Mouse (Mus musculus) cortical plate, adult 2 months (tissue): ENCODE results near the gene 2610528J11Rik. TPM values are rescaled to one million over a fixed set of nuclear protein-coding genes. Genes with fewer than 3 reads are reported as not detected.
"Not testable (repeated sequence)": the region's sequence is repeated elsewhere in the genome, so short reads cannot be mapped to it uniquely, and the experiment has no call there.

ENCODE experiments used
- H3K27ac ChIP-seq: fragments of 200-500 bp; 2 replicates; pipeline ENCODE4 v1.5.1; 2012; ENCODE audit warnings: low read length, control low read depth, inconsistent platforms; ENCODE audit not compliant: insufficient read depth
- H3K4me1 ChIP-seq: fragments of 200-500 bp; 2 replicates; pipeline ENCODE4 v1.6.1; 2011; ENCODE audit warnings: low read length; ENCODE audit not compliant: control insufficient read depth, insufficient read depth
- H3K4me3 ChIP-seq: fragments of 200-500 bp; 2 replicates; pipeline ENCODE4 v1.5.1; 2011; ENCODE audit warnings: mild to moderate bottlenecking, low read length, control low read depth; ENCODE audit not compliant: insufficient read depth
- CTCF ChIP-seq: fragments of 200-500 bp; IDR thresholded peaks from 2 replicates; pipeline ENCODE4 v1.5.1; 2011; ENCODE audit warnings: mild to moderate bottlenecking, control low read depth, low read length; ENCODE audit not compliant: insufficient read depth; ENCODE audit errors: extremely low read depth
- POLR2A ChIP-seq: fragments of 200-500 bp; IDR thresholded peaks from 2 replicates; pipeline ENCODE4 v1.6.1; 2011; ENCODE audit warnings: mild to moderate bottlenecking, low read length, control low read depth; ENCODE audit not compliant: insufficient read depth; ENCODE audit errors: extremely low read depth
- polyA plus RNA-seq: library from polyadenylated mRNA; depleted of rRNA; stranded (reverse); fragments of >200 nt; gene quantifications from 2 replicates; pipeline ENCODE4 v1.2.3, GENCODE M21; 2012; rRNA removed

The 2610528J11Rik gene
- 0.19 TPM in 1 of 2 replicates, not detected in the other for polyA plus RNA-seq

DNA sequence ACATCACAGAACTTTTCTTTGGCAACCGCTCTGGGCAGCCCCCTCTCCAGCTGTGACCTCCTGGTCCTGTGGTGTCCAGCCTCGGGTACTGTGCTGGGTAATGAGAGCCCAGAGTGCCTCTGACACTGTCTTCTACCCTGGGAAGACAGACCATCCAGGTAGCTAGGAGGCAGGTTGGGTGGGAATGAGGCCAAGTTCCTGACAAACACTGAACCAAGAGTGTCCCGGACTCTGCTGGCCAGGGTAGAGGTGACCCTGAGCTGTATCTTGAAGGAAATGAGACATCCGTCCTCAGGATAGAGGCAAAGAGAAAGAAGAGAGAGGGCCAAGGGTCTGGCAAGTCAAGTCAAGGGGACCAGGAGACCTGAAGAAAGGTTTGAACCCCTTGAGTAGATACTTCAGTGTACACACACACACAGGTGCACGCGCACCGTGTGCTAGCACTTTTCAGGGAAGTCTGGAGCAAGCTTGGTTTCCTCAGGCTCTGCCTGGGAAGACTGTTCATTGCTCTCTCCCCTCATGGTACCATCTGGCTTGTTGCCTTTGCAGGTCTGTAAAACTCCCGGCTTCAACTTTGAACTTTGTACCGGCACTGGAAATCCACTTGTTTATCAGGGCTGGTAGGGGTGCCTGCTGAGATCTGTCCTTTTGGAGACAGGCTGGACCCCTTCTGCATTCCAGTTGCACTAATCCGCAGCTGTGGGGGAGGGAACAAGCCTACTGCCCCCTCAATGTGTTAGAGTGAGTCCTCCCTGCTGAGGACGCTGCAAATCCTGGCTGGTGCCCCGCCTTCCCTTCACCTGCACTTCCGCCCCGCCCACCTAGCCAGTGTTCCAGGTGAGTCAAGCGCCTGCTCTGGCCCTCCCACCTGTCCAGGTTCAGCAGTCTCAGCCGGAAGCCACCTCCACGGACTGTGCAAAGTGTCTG, at the start of gene 2610528J11Rik:
TSS of gene 2610528J11Rik (plus strand) at position 592 of the 927 bp plus-strand sequence.
- no peak within 1 kb of the TSS for H3K4me3 ChIP-seq
- H3K4me1 ChIP-seq: no peaks in the 10 kb centered on the region
- no peak within 1 kb of the TSS for H3K27ac ChIP-seq
- TF ChIP-seq POLR2A (no peak), CTCF (no peak)

DNA sequence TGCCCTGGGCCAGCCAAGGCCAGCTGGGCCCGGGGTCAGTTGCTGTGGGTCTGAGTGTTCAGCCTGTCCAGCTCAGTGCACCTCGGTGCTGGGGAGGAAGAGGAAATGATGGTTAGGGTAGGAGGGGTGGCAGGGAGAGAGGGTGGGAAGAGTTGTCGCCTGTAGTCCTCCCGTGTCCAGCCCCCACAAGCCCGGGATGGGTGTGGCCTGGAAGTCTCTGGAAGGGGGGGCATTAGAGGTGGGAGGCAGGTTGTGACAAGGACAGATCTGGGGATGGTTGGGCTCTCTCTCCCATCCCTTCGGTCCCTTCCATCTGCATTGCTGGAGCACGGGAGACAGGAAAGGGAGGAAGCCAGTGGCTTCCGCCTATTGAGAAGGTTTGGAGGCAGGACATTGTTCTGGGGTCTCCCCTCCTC, 37.1 kb upstream of the 2610528J11Rik start, which contains the start of gene Tie1:
TSS of gene Tie1 (minus strand) at position 345 of the 416 bp plus-strand sequence.
- H3K4me3 ChIP-seq: no peak within 1 kb of the TSS
- no peaks in the 10 kb centered on the region for H3K4me1 ChIP-seq
- no peak for TF ChIP-seq CTCF
- no peak for TF ChIP-seq POLR2A
- H3K27ac ChIP-seq: no peak within 1 kb of the TSS

- TF ChIP-seq POLR2A (no peak), CTCF (no peak)
- Histone ChIP-seq H3K27ac (no peak overlapping the region), H3K4me3 (no peak overlapping the region), H3K4me1 (no peaks in the 10 kb centered on the region)
These were observed 36.3 kb upstream of the 2610528J11Rik start for GRCm38 (mm10) chr4:118490461-118490860.

GRCm38 (mm10) chr4:118500171-118500724, 26.6 kb upstream of the 2610528J11Rik start:
- Histone ChIP-seq H3K4me3 (no peak overlapping the region), H3K27ac (peak overlapping the region; percentile 19; the same call in 1 of the 2 replicates), H3K4me1 (peaks cover 2% of the 10 kb centered on the region)
- TF ChIP-seq CTCF (no peak), POLR2A (no peak)

- peaks cover 2% of the 10 kb centered on the region for H3K4me1 ChIP-seq
- TF ChIP-seq POLR2A (no peak), CTCF (no peak)
- H3K27ac ChIP-seq: no peak overlapping the region
- no peak overlapping the region for H3K4me3 ChIP-seq
These were observed 26.0 kb upstream of the 2610528J11Rik start for GRCm38 (mm10) chr4:118500792-118501191.

DNA sequence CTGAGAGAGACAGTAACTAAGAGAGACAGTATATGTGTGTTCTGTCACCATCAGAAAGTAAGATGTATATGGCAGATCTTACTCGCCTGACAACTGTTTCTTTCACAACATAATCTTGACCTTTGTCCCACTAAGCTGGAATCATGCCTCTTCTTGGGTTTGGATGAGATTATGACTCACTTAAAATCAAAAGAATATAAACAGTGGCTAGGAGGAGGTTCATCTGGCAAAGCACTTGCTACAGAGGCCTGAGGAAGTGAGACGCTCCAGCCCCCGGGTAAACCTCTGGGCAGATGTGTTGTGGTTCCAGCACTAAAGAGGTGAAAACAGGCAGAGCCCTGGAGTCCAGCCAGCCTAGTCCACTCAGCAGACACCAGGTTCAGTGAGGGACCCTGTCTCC, 21.2 kb upstream of the 2610528J11Rik start:
- Histone ChIP-seq H3K4me1 (0 out of 2 replicates have a peak, but pooled peaks cover 1% of the 10 kb centered on the region), H3K4me3 (no peak overlapping the region), H3K27ac (no peak overlapping the region)
- no peak for TF ChIP-seq POLR2A
- no peak for TF ChIP-seq CTCF

DNA sequence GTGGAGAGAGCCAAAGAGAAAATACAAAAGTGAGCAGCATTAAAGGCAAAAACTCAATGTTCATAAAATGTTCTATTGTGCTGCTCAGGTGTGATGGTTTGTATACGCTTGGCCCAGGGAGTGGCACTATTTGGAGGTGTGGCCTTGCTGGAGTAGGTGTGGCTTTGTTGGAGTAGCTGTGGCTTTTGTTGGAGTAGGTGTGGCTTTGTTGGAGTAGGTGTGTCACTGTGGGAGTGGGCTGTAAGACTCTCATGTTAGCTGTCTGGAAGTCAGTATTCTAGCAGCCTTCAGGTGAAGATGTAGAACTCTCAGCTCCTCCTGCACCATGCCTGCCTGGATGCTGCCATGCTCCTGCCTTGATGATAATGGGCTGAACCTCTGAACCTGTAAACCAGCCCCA, 19.6 kb upstream of the 2610528J11Rik start:
- H3K4me1 ChIP-seq, H3K27ac ChIP-seq, H3K4me3 ChIP-seq: not testable (repeated sequence)

GRCm38 (mm10) chr4:118509050-118509449, 17.7 kb upstream of the 2610528J11Rik start:
- no peak for TF ChIP-seq POLR2A
- no peak for TF ChIP-seq CTCF
- Histone ChIP-seq H3K4me1 (peaks cover 5% of the 10 kb centered on the region), H3K27ac (no peak overlapping the region), H3K4me3 (no peak overlapping the region)

- H3K4me1 ChIP-seq: peaks cover 3% of the 10 kb centered on the region
- H3K27ac ChIP-seq: no peak overlapping the region
- no peak for TF ChIP-seq POLR2A
- no peak for TF ChIP-seq CTCF
- H3K4me3 ChIP-seq: no peak overlapping the region
These were observed 9.9 kb upstream of the 2610528J11Rik start for GRCm38 (mm10) chr4:118516699-118517496.
